Mouse (Mus musculus): Measurements from ENCODE around the gene Macf1.

DNA sequence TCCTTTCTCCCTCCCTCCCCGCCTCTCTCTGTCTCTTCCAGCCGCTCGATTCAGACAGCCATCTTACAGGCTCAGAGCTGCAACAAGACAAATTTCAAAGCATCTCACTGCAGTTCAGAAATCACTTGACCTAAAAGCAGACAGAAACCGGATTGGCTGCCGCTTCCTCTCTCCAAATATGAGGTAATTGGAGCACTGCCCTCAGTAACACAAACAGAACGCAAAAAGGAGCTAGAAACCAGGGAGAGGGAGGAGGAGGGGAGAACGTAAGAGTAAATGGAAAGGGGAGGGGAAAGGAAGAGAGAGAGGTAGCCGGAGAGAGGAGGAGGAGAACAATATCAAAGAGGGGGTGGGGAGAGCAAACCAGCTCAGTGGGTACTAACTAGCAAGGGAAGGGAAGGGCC lies 156.6 kb downstream of the Macf1 start:
- TF ChIP-seq POLR2A (IDR thresholded peaks at IDR 0.05; ENCODE audit: insufficient read length, low read depth), result no peak
- no peak for TF ChIP-seq E2F4 (IDR thresholded peaks at IDR 0.05; ENCODE audit: insufficient read depth)
- TF ChIP-seq CEBPB (IDR thresholded peaks at IDR 0.05; ENCODE audit: insufficient read depth, poor library complexity, severe bottlenecking), result no peak
- no peak for TF ChIP-seq MYOD1 (IDR thresholded peaks at IDR 0.05; ENCODE audit: control insufficient read depth in 1 of 3, insufficient read length in 2 of 3, low read depth in 2 of 3)
- no peak for TF ChIP-seq TCF12 (IDR thresholded peaks at IDR 0.05; ENCODE audit: insufficient read depth, poor library complexity, severe bottlenecking)
- no peak for TF ChIP-seq USF1 (IDR thresholded peaks at IDR 0.05; ENCODE audit: low read depth)
- TF ChIP-seq MAX (IDR thresholded peaks at IDR 0.05; ENCODE audit: low read depth), result no peak
